Mouse (Mus musculus): ENCODE data around the gene Btrc. TPM values are rescaled to one million over a fixed set of nuclear protein-coding genes. Genes with fewer than 3 reads are reported as not detected.

Btrc gene
- total RNA-seq, 2 experiments from 2014 or later, result 27.1 to 28.1 TPM

DNA sequence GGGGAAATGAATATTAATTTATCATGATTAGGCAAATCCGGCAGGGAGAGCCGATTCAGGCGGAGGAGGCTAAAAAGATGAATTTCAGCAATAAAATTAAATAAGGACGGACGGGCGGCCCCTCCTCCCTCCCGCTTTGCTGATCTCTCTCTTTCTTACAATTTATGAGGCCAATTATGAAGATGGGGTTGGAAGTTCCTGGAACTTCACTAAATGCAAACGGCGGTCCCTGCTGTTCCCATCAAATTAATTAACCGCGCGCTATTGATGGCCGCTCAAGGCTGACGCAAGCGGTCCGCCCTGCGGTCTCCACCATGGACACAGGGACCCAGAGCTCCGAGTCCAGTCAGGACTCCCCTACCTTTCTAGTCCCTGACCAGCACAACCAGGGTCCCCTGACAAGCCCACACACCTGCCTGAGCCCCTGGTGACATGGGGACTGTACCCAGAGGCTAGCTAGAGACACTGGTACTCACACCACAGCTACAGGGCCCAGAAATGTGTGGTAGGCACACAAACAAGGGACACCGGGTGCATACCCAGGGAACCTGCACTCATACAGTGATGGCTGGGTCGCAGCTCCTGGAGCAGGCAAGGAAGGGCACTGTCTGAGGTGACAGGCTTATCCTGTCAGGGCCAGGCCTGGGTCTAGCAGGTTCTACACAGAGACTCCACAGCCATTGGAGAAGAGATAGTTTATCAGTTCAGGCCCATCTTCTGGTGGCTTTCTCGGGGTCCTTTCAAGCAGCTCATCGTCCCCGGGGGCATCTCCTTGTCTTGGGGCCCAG is 185.8 kb downstream of the Btrc start:
- intact Hi-C loops (cut with DNase I; ENCODE audit: low total_unique reads), result loop anchor here (10.0 kb wide), 2 partner anchors 65 to 105 kb away; no protein-coding TSS in a partner anchor
- no peak for DNase-seq

DNA sequence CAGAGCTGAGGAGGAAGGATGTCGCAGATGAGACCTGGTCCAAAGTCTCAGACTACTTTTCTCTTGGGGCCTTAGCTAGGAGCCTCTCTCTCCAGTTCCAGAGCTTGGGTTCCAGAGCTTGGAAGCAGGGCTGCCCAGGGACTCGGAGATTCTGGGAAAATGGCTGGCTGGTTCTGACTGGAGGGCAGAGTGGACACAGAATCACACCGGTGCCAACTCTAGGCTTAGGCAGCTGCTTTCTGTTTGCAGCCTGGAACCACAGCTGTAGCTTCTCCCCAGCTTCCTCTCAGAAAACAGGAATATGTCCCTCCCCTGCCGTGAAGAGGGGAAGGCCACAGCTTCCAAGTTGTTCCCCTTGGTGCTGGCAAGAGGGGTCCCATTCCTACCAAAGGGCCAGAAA is 186.4 kb downstream of the Btrc start:
- no peak for DNase-seq

DNA sequence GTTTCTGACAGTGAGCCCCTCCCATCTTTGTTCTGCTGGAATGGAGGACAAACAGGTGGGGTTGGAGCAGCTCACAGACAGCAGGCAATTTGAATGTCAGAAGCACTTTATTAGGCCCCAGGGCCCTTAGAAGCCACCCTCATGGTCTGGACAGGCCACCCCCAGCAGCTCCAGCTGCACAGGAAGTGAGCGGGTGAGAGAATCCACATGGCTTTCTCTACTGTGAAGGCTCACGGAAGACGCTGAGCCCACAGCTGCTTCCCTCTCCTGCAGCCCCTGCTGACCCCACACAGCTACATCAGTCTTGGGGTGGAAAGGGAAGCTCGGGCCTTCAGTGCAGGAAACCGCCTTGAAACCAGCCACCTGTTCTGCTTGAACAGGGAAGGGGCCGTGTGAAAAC is 188.7 kb downstream of the Btrc start:
- intact Hi-C loops (cut with DNase I; ENCODE audit: low total_unique reads), result no loop called here

More for the DNA sequence above, 186.4 kb downstream of the Btrc start:
- intact Hi-C loops (cut with DNase I; ENCODE audit: low total_unique reads), result loop anchor here (10.0 kb wide), 2 partner anchors 65 to 105 kb away; no protein-coding TSS in a partner anchor

DNA sequence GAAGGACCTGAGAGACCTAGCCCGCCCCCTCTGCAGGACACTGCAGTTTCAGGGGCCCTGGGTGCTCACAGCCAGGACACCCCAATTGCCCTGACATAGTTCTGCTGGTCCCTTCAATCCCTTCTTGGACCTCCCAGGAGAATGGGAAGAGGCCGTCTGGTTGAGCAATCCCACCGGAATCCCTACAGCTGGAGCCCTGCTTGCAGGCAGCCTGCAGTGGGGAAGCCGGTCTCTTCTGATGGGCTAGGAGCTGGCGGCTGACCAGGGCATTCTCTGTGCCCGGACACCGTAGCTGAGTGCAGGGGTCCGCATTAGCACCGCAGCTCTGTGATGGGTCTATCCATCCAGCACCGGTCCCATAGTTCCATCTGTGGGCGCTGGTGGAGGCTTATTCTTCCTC is 190.6 kb downstream of the Btrc start:
- intact Hi-C loops (cut with DNase I; ENCODE audit: low total_unique reads), result no loop called here
- DNase-seq, result no peak

More for the DNA sequence above, 188.7 kb downstream of the Btrc start:
- no peak for DNase-seq

DNA sequence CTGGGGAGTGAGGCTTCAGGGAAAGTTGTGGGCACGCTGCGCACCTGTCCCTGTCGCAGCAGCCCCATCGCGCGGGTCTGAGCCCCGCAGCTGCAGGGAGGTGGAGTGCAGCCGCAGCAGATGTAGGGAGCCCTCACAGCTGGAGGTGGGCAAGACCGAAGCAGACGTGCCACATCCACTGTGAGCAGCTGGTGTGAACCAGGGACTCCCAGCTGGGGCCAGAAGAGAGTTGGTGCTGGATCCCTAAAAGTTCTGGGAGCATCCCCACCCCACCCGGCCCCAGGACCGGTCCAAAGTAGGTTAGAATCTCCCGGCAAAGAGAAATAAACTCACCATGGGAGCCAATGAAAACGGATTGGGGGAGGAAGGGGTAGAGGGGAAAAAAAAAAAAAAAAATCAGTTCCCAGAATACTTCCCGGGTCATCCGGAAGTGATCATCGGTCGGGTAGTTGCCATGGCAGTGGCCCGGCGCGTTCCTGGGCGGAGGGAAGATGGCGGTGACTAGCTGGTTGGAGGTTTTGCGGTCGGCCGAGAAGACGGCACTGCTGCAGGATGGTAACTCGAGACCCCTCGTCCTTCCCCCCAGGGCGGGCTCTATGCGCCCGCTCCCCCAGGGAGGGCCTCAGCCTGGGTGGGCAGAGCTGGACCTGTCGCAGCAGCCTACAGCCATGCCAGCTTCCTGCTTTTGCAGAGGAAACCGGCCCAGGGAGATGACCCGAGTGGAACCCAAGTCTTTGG is 196.8 kb downstream of the Btrc start, which contains the start of the genes Poll and Gm17018:
Gene Poll, minus strand, starts transcription at position 379 of the 738 bp plus-strand sequence.
Gene Gm17018, plus strand, starts transcription at position 463 of the 738 bp plus-strand sequence.
- intact Hi-C loops (cut with DNase I; ENCODE audit: low total_unique reads), result no loop called here

DNA sequence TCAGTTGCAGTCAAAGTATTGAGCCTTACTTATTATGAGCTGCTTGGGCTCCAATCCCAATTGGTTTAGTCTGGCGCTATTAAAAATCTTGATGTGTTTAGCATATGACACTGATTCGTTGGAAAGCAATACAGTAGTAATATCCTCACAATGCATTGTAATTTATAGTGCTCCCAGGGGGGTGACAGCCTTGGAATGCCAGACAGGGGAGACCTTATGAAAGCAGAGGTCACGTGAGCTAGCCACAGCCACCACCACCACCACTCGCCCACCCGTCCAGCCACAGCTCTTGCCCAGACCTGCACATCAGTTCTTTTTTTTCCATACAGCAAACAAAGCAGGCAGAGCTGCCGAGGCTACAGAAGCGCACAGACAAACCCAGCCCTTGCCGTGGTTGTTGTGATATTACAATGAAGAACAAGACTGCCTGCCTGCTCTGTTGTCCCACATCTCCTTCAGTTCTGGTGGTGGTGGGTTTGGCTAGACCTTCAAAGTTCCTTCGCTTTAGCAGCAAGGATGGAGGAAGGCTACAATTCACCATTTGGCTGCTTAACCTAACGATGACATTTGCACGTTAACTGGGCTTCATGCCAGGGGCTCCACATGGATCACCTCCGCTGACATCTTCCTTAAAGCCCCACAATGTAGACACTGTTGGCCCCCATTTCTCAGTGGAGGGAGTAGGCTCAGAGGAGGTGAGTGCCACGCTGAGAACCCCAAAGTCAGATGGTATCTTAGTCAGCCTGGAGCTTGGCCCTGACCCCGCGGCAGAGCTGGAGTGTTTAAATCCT is 202.6 kb downstream of the Btrc start:
- intact Hi-C loops (cut with DNase I; ENCODE audit: low total_unique reads), result no loop called here

More for the DNA sequence above, 196.8 kb downstream of the Btrc start, which contains the start of the genes Poll and Gm17018:
- DNase-seq, result peak; percentile 87

DNA sequence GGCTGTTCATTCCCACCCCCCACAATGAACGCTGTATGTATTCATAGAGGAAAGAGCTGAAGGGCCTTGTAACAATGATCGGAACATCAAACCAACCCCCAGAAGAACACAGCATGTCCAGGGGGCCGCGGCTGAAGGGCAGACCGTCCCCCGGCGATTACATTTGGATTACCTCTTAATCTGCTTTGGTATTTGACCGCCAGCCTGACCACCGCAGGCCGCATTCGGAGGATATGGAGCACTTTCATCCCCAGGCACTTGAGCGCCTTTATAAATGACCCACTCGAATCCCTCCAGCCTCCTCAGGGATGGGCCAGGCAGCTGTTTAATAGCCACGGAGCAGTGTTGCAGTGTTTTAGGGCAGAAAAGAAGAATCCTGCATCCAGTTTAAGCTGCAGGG is 203.8 kb downstream of the Btrc start:
- intact Hi-C loops (cut with DNase I; ENCODE audit: low total_unique reads), result no loop called here
- DNase-seq, result no peak

More for the DNA sequence above, 202.6 kb downstream of the Btrc start:
- DNase-seq, result no peak

DNA sequence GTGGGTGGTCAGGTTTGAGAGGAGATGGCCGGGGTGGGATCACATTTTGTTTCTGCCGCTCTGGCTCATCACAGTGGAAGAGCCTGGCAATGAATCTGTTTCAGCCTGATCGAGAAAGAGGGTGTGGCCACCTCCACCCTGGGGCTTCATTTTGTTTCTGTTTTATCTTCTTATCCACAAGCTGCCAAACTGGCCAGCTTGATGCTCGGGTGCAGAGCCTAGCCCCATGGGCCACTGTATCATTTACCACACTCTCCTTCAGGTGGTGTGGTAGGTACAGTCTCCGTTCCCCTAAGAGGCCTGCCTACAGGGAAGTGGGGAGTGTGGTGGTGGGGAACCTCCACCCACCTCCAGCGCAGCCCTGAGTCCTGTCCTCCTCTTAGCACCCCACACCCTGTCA is 209.5 kb downstream of the Btrc start:
- intact Hi-C loops (cut with DNase I; ENCODE audit: low total_unique reads), result loop anchor here (2.0 kb wide), 1 partner anchor 172 kb away; no protein-coding TSS in a partner anchor
- no peak for DNase-seq

DNA sequence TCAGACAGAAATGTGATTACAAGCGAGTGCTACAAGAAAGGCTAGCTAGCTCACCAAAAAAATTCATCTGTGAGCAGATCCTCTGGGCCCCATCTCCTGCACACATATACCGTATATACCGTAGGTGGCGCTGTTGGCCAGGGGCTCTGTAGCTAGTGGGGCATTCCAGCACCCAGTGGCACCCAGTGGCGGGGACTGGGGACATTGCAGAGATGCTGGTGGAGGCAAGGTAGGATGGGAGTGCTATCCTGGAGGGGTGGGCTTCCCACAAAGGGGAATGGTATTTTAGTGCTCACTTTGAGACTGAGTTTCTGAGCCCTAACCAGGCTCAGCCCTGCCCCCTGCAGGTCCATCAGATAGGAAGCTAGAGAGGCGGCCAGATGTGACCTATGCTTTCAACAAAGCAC is 210.3 kb downstream of the Btrc start:
- peak; percentile 81 for DNase-seq
- intact Hi-C loops (cut with DNase I; ENCODE audit: low total_unique reads), result loop anchor here (2.0 kb wide), 1 partner anchor 171 kb away; no protein-coding TSS in a partner anchor

DNA sequence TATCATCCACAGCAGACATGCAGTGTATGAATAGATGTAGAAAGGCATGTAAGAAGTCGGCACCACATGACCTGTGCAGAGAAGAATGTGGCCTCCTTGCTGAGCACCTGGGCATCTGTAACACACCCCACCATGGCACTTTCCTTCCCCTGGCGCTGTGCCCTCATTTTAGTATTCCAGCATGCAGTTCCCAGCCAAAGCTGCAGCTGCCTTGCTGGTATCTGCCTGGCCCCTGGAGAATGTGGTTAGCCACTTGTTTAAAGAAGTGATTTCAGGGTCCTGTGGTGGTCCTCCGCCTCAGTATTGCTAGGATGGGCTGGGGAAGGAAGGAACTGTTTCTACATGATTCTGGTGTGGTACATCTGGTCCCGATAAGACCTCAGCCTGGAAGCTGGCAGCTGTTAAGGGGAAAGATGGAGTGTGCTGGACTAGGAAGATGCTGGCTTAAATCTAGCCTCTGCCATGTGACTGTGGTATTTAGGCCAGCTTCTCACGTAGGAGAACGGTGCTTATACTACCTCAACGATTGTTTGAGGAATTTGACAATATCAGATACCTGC is 210.9 kb downstream of the Btrc start:
- no peak for DNase-seq
- intact Hi-C loops (cut with DNase I; ENCODE audit: low total_unique reads), result no loop called here

DNA sequence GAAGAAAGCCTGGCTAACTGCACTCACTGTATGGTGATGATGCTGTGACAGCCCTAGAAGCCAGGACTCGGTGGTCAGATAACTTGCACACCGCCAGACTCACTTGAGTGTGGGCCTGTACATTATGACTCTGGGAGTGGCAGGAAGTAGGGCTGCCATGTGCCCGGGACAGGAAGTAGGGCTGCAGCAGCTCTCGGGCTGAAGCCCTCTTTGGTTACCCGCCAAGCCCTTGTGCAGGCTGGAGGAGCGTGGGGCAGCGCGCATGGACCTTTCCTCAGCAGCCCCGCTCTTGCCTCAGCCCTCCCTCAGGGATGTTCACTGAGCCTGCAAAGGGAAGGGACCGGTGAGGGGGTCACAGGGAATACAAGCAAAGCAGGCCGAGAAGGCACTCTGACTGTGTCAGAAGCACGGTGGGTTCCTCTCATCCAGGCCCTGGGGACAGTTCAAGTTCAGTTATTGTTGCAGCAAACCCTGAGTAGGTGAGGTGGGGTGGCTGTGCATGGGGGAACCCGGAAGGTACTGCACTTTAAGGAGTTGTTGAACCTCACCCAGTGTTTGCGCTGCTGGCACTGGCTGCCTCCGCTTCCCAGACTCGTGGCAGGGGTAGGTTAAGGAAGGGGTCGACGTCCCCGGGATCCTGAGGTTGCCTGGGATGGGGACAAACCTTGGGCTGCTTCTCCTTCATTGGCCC is 211.6 kb downstream of the Btrc start:
- DNase-seq, result no peak
- intact Hi-C loops (cut with DNase I; ENCODE audit: low total_unique reads), result loop anchor here (5.0 kb wide), 1 partner anchor 42 kb away; no protein-coding TSS in a partner anchor

DNA sequence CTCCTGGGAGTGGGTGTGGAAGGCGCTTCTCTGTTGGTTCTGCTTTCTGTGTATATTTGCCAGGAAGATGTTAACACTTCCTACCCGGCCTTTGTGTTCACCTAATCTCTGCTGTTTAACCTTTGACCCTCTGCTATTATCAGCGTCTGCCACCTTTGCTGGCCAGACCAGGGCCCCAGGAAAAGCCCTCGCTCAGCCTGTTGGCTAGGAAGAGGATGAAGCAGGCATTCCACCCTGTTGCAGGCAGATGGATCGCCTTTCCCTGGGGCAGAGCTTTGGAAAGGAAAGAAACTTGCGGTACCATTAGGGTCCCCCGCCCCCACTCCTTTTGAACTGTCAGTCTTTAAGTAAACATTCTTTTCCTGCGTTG is 212.1 kb downstream of the Btrc start:
- DNase-seq, result no peak
- intact Hi-C loops (cut with DNase I; ENCODE audit: low total_unique reads), result loop anchor here (5.0 kb wide), 1 partner anchor 42 kb away; no protein-coding TSS in a partner anchor

DNA sequence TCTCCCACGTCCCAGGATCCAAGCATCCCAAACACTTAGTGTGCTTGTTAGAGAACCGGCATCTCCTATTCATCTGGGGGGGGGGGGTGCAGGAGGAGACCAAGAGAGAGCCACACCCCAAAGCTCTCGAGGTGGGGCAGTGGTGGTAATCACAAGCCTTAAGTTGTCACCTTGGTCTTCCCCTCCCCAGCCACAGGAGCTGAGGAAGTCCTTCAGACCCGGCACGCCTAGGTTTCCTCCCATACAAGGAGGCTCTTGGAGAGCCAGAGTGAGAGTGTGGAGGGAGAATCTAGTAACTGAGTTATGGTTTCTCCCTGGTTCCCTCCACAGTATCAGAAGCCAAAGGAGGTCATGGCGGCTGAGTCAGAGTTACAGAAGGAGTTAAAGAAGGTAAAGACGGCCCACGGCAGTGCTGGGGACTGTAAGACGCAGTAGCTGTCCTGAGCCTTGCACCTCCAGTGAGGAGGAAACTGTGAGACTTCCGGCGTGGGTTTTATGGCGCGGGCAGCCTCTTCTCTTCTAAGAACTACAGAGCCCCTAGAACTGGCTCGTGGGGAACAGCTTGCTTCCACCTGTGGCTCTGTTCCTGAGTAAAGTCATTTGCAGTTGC is 213.7 kb downstream of the Btrc start:
- DNase-seq, result no peak
- intact Hi-C loops (cut with DNase I; ENCODE audit: low total_unique reads), result loop anchor here (5.0 kb wide), 1 partner anchor 40 kb away; no protein-coding TSS in a partner anchor

DNA sequence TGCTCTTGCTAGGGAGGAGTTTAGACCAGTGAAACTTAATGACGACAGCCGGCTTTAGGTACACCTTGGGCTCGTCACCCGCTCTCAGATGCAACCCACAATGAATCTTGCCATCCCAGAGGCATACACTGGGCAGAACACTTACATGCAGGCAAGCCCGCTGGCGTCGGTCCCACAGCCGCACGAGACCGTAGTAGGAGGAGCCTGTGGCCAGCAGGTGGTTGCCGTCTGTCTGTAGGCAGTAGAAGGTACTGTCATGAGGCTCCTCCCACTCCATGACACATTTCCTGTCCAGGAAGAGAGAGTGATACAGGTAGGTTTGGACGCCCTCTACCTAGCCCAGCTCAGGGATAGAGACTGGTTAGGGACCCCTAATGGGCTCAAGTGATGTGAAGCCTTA is 215.4 kb downstream of the Btrc start:
- intact Hi-C loops (cut with DNase I; ENCODE audit: low total_unique reads), result loop anchor here (5.0 kb wide), 1 partner anchor 38 kb away; no protein-coding TSS in a partner anchor
- DNase-seq, result no peak

DNA sequence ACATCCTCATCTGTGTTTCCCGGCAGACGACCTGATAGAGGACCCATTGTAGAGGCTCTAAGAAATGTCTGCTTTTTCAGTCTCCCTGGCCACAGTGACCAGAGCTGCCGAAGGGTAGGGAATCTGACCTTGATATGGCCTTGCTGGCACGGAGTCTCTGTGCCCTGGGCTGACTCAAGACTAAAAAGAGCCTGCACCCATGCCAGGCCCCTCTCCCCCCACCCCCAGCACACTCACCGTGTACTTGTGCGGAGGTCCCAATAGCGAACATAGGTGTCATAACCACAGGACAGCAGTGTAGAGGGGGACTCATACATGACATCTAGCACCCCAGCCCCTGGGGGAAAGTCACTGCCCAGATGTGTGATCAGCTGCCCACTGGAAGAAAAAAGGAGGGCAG is 215.9 kb downstream of the Btrc start:
- intact Hi-C loops (cut with DNase I; ENCODE audit: low total_unique reads), result loop anchor here (5.0 kb wide), 1 partner anchor 38 kb away; no protein-coding TSS in a partner anchor

More for the DNA sequence above, 215.9 kb downstream of the Btrc start:
- no peak for DNase-seq
